Mouse (Mus musculus) myocyte (in vitro differentiated cells): ENCODE results near the gene Calb2.
A peak's percentile ranks its signal among the peaks of the same experiment; 100 is the strongest.

Experiments used
- MYOG ChIP-seq, 3 experiments: IDR thresholded peaks; one replicate each; pipeline ENCODE4 v1.6.1; 2011; ENCODE audit warnings: control low read depth in 2 of 3, low read depth in 2 of 3, mild to moderate bottlenecking in 2 of 3; ENCODE audit not compliant: insufficient read length in 2 of 3, control insufficient read depth in 1 of 3, insufficient read depth in 1 of 3
- POLR2A ChIP-seq: IDR thresholded peaks from one replicate; pipeline ENCODE4 v1.6.1; 2011; ENCODE audit warnings: low read depth, mild to moderate bottlenecking, control low read depth, moderate library complexity; ENCODE audit not compliant: insufficient read length

DNA sequence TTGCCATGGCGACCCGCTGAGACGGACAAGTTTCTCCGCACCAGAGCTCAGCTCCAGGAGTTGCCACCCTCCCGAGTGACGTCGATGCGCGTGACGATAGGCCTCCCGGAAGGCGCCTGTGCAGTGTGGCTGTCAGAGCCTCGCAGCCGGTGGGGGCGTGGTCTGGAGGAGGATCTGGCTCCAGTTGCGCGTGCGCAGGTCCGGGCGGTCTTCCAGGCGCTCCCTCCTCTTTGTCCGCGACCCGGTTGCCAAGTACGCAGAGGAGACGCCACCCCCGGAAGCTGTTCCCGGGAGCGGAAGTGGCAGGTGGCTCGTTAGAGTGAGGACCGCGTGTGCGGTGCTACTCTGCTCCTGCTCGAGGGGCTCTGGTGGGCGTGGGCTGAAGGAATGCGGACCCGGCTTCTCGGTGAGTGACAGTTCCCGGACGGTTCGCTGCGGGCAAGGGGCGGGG lies 49.7 kb upstream of the Calb2 start:
- peak in 2 of 3 experiments; percentile 13 to 38 for TF ChIP-seq MYOG (IDR thresholded peaks at IDR 0.05; ENCODE audit: control insufficient read depth in 1 of 3, insufficient read depth in 1 of 3, insufficient read length in 2 of 3, low read depth in 2 of 3)
- peak; percentile 82 for TF ChIP-seq POLR2A
